8 mouse cellular contexts compared by ENCODE assay signal in the genomic region with DNA sequence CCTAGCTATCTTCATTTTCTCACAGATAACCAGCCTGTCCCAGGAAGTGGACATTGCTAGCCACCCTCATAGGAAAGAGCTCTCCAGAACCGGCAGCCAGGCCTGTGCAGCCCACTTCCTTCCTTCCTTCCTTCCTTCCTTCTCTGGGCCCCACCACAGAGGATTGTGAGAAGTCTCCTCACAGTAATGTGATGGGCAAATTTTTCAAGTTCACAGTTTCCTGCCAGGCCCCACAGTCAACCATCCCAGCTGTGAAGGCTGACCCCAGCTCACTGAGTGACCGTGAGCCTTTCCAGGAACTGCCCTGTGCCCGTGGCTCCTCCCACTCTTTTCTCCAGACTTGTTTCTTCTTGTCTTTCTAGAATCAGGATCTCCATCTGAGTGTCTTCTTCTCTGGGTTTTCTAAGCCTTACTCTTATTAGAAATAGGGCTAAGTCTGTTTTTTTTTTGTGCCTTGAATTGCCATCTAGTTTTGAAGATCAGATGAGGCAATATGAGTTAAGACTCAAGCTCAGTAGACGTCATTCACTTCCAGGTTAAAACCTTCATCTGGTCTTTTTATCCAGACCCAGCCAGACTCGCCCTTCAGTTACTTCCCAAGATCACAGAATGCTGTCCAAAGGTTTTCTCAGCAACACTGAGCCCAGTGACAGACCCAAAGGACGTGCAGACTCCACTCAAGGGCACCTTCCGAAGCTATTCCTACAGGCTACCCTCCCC. TPM values are rescaled to one million over a fixed set of nuclear protein-coding genes. Genes with fewer than 3 reads are reported as not detected.
DNase-seq lines count a peak whose midpoint lies in the region; ATAC-seq and TF ChIP-seq lines count a peak whose summit lies in the region.

No protein-coding gene starts in this region.

- no peak for ATAC-seq in hindbrain, embryonic 13.5 days (ENCODE audit: low FRiP score)
- peak; percentile 30; the same call in 1 of the 2 replicates for ATAC-seq in liver, embryonic 16.5 days (ENCODE audit: low read depth)

- peak overlapping the region; percentile 92 for H3K27ac ChIP-seq in ES-E14 (ENCODE audit: insufficient read depth, low read depth, low read length, poor library complexity, severe bottlenecking)
- peak overlapping the region; percentile 64 for H3K27ac ChIP-seq in hindbrain, embryonic 13.5 days
- peak overlapping the region; percentile 41; the same call in 1 of the 2 replicates for H3K27ac ChIP-seq in liver, embryonic 16.5 days (ENCODE audit: low read length)

- WGBS in hindbrain, embryonic 13.5 days: 64% methylated on average over 7 of the region's 7 CpGs
- WGBS in liver, embryonic 16.5 days (ENCODE audit: insufficient replicate concordance): 41% methylated on average over 7 of the region's 7 CpGs

- no peak overlapping the region for H3K4me2 ChIP-seq in hindbrain, embryonic 13.5 days
- no peak overlapping the region for H3K4me2 ChIP-seq in liver, embryonic 16.5 days (ENCODE audit: low read depth, low read length)

- no peak overlapping the region for H3K4me3 ChIP-seq in ES-E14 (ENCODE audit: insufficient read depth in 1 of 2, low read depth in 1 of 2, low read length in 2 of 2, poor library complexity in 1 of 2, severe bottlenecking in 1 of 2)
- no peak overlapping the region for H3K4me3 ChIP-seq in hindbrain, embryonic 13.5 days
- no peak overlapping the region for H3K4me3 ChIP-seq in liver, embryonic 16.5 days (ENCODE audit: low read depth, low read length)

- H3K9me3 ChIP-seq in ES-E14 (ENCODE audit: control insufficient read depth, insufficient read depth, low read depth, low read length): no peaks in the 10 kb centered on the region
- no peaks in the 10 kb centered on the region for H3K9me3 ChIP-seq in hindbrain, embryonic 13.5 days
- no peaks in the 10 kb centered on the region for H3K9me3 ChIP-seq in liver, embryonic 16.5 days (replicated peaks; ENCODE audit: control insufficient read depth, low read length)

- H3K27me3 ChIP-seq in hindbrain, embryonic 13.5 days: no peaks in the 10 kb centered on the region
- H3K27me3 ChIP-seq in liver, embryonic 16.5 days (ENCODE audit: control insufficient read depth, insufficient read depth, low read depth, low read length): no peaks in the 10 kb centered on the region

- DNase-seq in gastrocnemius, postnatal 14 days: peak; percentile 16
- no peak for DNase-seq in gastrocnemius, adult 18-20 months (ENCODE audit: low spot score)
- no peak for DNase-seq in ES-E14 (ENCODE audit: low read depth, low spot score)
- no peak for DNase-seq in urinary bladder, postnatal 14 days (ENCODE audit: low spot score)
- DNase-seq in layer of hippocampus, adult 11-12 months (ENCODE audit: low spot score): no peak
- DNase-seq in right cerebral cortex, postnatal 36 days (ENCODE audit: low spot score in 2 of 2): no peak

- intact Hi-C loops in gastrocnemius, postnatal 14 days (cut with DNase I; ENCODE audit: low total_unique reads): no loop called here

- in situ Hi-C loops in ES-E14 (cut with MboI; ENCODE audit: low sequenced_read_pairs in 2 of 2, unreplicated experiment in 2 of 2): no loop called here

- H3K9ac ChIP-seq in ES-E14 (ENCODE audit: insufficient read depth, low read depth, low read length, poor library complexity, severe bottlenecking): no peak overlapping the region
- H3K9ac ChIP-seq in hindbrain, embryonic 13.5 days: no peak overlapping the region
- H3K9ac ChIP-seq in liver, embryonic 16.5 days (ENCODE audit: low read depth, low read length): no peak overlapping the region

- peaks cover 8 to 23% of the 10 kb centered on the region in 2 experiments; a peak in 3 of 4 replicates for H3K4me1 ChIP-seq in ES-E14 (ENCODE audit: control insufficient read depth in 2 of 2, insufficient read depth in 2 of 2, low read length in 2 of 2, poor library complexity in 1 of 2)
- H3K4me1 ChIP-seq in hindbrain, embryonic 13.5 days (replicated peaks): peaks cover 35% of the 10 kb centered on the region
- peaks cover 19% of the 10 kb centered on the region for H3K4me1 ChIP-seq in liver, embryonic 16.5 days (ENCODE audit: control insufficient read depth, low read depth, low read length)

- no peaks in the 10 kb centered on the region; the same call in 1 of the 2 replicates for H3K36me3 ChIP-seq in ES-E14 (ENCODE audit: control insufficient read depth, insufficient read depth, low read length, poor library complexity, severe bottlenecking)
- H3K36me3 ChIP-seq in hindbrain, embryonic 13.5 days: peaks cover 25% of the 10 kb centered on the region
- no peaks in the 10 kb centered on the region for H3K36me3 ChIP-seq in liver, embryonic 16.5 days (ENCODE audit: control insufficient read depth, insufficient read depth)

TF ChIP-seq in ES-E14, 5 proteins besides CTCF, POLR2A, EP300 and RAD21:
- TF ChIP-seq HCFC1 (IDR thresholded peaks at IDR 0.05; ENCODE audit: borderline replicate concordance, insufficient read depth, low read length) (no peak), MAFK (IDR thresholded peaks at IDR 0.05; ENCODE audit: insufficient read depth, low read depth, low read length) (no peak), ZNF384 (IDR thresholded peaks at IDR 0.05; ENCODE audit: low read depth, low read length) (no peak), ZC3H11A (IDR thresholded peaks at IDR 0.05; ENCODE audit: borderline replicate concordance, low read depth, low read length) (no peak), CHD2 (IDR thresholded peaks at IDR 0.05; ENCODE audit: low read depth, low read length) (no peak)

RNA-seq across cellular contexts. Expression of a gene that starts 33.7 kb away (rescaled TPM):
- total RNA-seq in gastrocnemius, postnatal 14 days (2021): 10 to 100 TPM; 30.8 to 77.9 TPM
- 100 to 1,000 TPM in 1 of 2 experiments, 10 to 100 TPM in 1; 66.1 to 117 TPM for total RNA-seq in gastrocnemius, adult 18-20 months (2021)
- 20.0 and 21.2 TPM in 2 replicates for total RNA-seq in ES-E14 (2012; rRNA removed)
- 34.5 and 35.5 TPM in 2 replicates for polyA plus RNA-seq in hindbrain, embryonic 13.5 days (2015; fragmentation: Nextera tagmentation; extraction: Ambion mirVana)
- polyA plus RNA-seq in liver, embryonic 16.5 days (2015; fragmentation: Nextera tagmentation; extraction: Ambion mirVana): 22.7 and 25.9 TPM in 2 replicates

RNA-seq across cellular contexts. Expression of a gene that starts 34.3 kb away (rescaled TPM):
- total RNA-seq in gastrocnemius, postnatal 14 days (2021): 10 to 100 TPM; 71.4 to 87.7 TPM
- 10 to 100 TPM; 44.6 to 46.5 TPM for total RNA-seq in gastrocnemius, adult 18-20 months (2021)
- total RNA-seq in ES-E14 (2012; rRNA removed): 97.5 and 142 TPM in 2 replicates
- 86.8 and 90.1 TPM in 2 replicates for polyA plus RNA-seq in hindbrain, embryonic 13.5 days (2015; fragmentation: Nextera tagmentation; extraction: Ambion mirVana)
- polyA plus RNA-seq in liver, embryonic 16.5 days (2015; fragmentation: Nextera tagmentation; extraction: Ambion mirVana): 36.0 and 39.0 TPM in 2 replicates

Comparison
In these comparisons a context has a peak if more than half of its experiments do, and no peak if none do; other contexts are left out.
1. H3K27ac ChIP-seq: peak in every context shown above with its lines; median percentile 92 in ES-E14; 64 in hindbrain, embryonic 13.5 days; 41 in liver, embryonic 16.5 days.